8 mouse cellular contexts compared by ENCODE assay signal in the genomic region with DNA sequence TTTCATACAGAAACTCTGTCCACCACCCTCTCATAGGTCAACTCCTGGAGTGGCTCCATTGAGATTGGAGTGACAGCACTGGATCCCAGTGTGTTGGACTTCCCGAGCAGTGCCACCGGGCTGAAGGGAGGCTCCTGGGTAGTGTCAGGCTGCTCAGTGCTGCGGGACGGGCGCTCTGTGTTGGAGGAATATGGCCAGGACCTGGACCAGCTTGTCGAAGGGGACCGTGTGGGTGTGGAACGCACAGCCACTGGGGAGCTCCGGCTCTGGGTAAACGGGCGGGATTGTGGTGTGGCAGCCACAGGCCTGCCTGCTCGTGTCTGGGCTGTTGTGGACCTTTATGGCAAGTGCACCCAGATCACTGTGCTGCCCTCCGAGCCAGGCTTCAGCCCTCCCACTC. TPM values are rescaled to one million over a fixed set of nuclear protein-coding genes. Genes with fewer than 3 reads are reported as not detected.
A peak's percentile ranks its signal among the peaks of the same experiment; 100 is the strongest.
DNase-seq lines count a peak whose midpoint lies in the region; ATAC-seq and TF ChIP-seq lines count a peak whose summit lies in the region.

No protein-coding gene starts in this region.

- no peak for DNase-seq in layer of hippocampus, adult 2 months (ENCODE audit: low spot score in 2 of 2)
- no peak for DNase-seq in layer of hippocampus, adult 9-11 months
- DNase-seq in natural killer cell, adult 2 months (ENCODE audit: low spot score in 2 of 2), result no peak
- no peak for DNase-seq in kidney, adult 11 months
- no peak for DNase-seq in ovary, postnatal 10 days (ENCODE audit: low spot score)

- whole genome bisulfite sequencing in embryonic facial prominence, embryonic 13.5 days, result 88% methylated on average over 13 of the region's 13 CpGs
- 92% methylated on average over 13 of the region's 13 CpGs for WGBS in hindbrain, embryonic 16.5 days
- 90% methylated on average over 13 of the region's 13 CpGs for WGBS in midbrain, embryonic 15.5 days

- H3K36me3 ChIP-seq in embryonic facial prominence, embryonic 13.5 days, result peaks cover 48% of the 10 kb centered on the region
- peaks cover 31% of the 10 kb centered on the region for H3K36me3 ChIP-seq in hindbrain, embryonic 16.5 days (ENCODE audit: control insufficient read depth, insufficient read depth, low read length)
- H3K36me3 ChIP-seq in midbrain, embryonic 15.5 days (replicated peaks), result peaks cover 37% of the 10 kb centered on the region

- no peak overlapping the region for H3K27ac ChIP-seq in layer of hippocampus, adult 2 months
- H3K27ac ChIP-seq in embryonic facial prominence, embryonic 13.5 days, result no peak overlapping the region
- H3K27ac ChIP-seq in hindbrain, embryonic 16.5 days (ENCODE audit: low read depth, low read length), result no peak overlapping the region
- no peak overlapping the region for H3K27ac ChIP-seq in midbrain, embryonic 15.5 days

- peak overlapping the region; percentile 72; the same call in 1 of the 2 replicates for H3K4me3 ChIP-seq in layer of hippocampus, adult 2 months
- H3K4me3 ChIP-seq in embryonic facial prominence, embryonic 13.5 days, result peak overlapping the region; percentile 78
- no peak overlapping the region; the same call in 1 of the 2 replicates for H3K4me3 ChIP-seq in hindbrain, embryonic 16.5 days (ENCODE audit: low read length)
- H3K4me3 ChIP-seq in midbrain, embryonic 15.5 days, result peak overlapping the region; percentile 92

- H3K27me3 ChIP-seq in embryonic facial prominence, embryonic 13.5 days, result no peaks in the 10 kb centered on the region
- no peaks in the 10 kb centered on the region for H3K27me3 ChIP-seq in hindbrain, embryonic 16.5 days (replicated peaks; ENCODE audit: control insufficient read depth, insufficient read depth, low read length)
- H3K27me3 ChIP-seq in midbrain, embryonic 15.5 days (replicated peaks), result no peaks in the 10 kb centered on the region

- H3K4me1 ChIP-seq in embryonic facial prominence, embryonic 13.5 days, result peaks cover 28% of the 10 kb centered on the region
- H3K4me1 ChIP-seq in hindbrain, embryonic 16.5 days (ENCODE audit: control insufficient read depth, insufficient read depth, low read depth, low read length), result peaks cover 17% of the 10 kb centered on the region
- peaks cover 34% of the 10 kb centered on the region for H3K4me1 ChIP-seq in midbrain, embryonic 15.5 days

- H3K9me3 ChIP-seq in embryonic facial prominence, embryonic 13.5 days, result no peaks in the 10 kb centered on the region
- H3K9me3 ChIP-seq in hindbrain, embryonic 16.5 days (ENCODE audit: control insufficient read depth, low read length), result no peaks in the 10 kb centered on the region
- H3K9me3 ChIP-seq in midbrain, embryonic 15.5 days, result no peaks in the 10 kb centered on the region

- ATAC-seq in embryonic facial prominence, embryonic 13.5 days (ENCODE audit: insufficient number of reproducible peaks, insufficient read depth, low FRiP score, low TSS enrichment, low read depth), result no peak
- ATAC-seq in hindbrain, embryonic 16.5 days, result no peak
- ATAC-seq in midbrain, embryonic 15.5 days (replicated peaks), result no peak

- no peak for TF ChIP-seq CTCF in layer of hippocampus, adult 2 months (conservative IDR thresholded peaks at IDR 0.05)

- H3K4me2 ChIP-seq in embryonic facial prominence, embryonic 13.5 days, result peak overlapping the region; percentile 83
- peak overlapping the region; percentile 88 for H3K4me2 ChIP-seq in hindbrain, embryonic 16.5 days (ENCODE audit: low read length)
- peak overlapping the region; percentile 86 for H3K4me2 ChIP-seq in midbrain, embryonic 15.5 days

- H3K9ac ChIP-seq in embryonic facial prominence, embryonic 13.5 days, result peak overlapping the region; percentile 96
- H3K9ac ChIP-seq in hindbrain, embryonic 16.5 days (ENCODE audit: low read depth, low read length), result peak overlapping the region; percentile 94
- peak overlapping the region; percentile 84; the same call in 1 of the 2 replicates for H3K9ac ChIP-seq in midbrain, embryonic 15.5 days

RNA-seq across cellular contexts. Expression of gene Neurl4, which starts 2.1 kb away (rescaled TPM):
- 100 to 1,000 TPM; 122 to 125 TPM for total RNA-seq in layer of hippocampus, adult 2 months (2021)
- polyA plus RNA-seq in embryonic facial prominence, embryonic 13.5 days (2015; fragmentation: Nextera tagmentation; extraction: Ambion mirVana), result 12.3 and 12.6 TPM in 2 replicates
- polyA plus RNA-seq in hindbrain, embryonic 16.5 days (2015; fragmentation: Nextera tagmentation; extraction: Ambion mirVana), result 17.8 and 19.0 TPM in 2 replicates
- polyA plus RNA-seq in midbrain, embryonic 15.5 days (2015; fragmentation: Nextera tagmentation; extraction: Ambion mirVana), result 23.2 and 24.2 TPM in 2 replicates

RNA-seq across cellular contexts. Expression of gene 2810408A11Rik, which starts 2.2 kb away (rescaled TPM):
- 1 to 10 TPM in 1 of 2 experiments, under 1 TPM in 1; 0.64 to 1.0 TPM for total RNA-seq in layer of hippocampus, adult 2 months (2021)
- polyA plus RNA-seq in embryonic facial prominence, embryonic 13.5 days (2015; fragmentation: Nextera tagmentation; extraction: Ambion mirVana), result 14.8 and 15.6 TPM in 2 replicates
- polyA plus RNA-seq in hindbrain, embryonic 16.5 days (2015; fragmentation: Nextera tagmentation; extraction: Ambion mirVana), result 5.5 and 6.3 TPM in 2 replicates
- polyA plus RNA-seq in midbrain, embryonic 15.5 days (2015; fragmentation: Nextera tagmentation; extraction: Ambion mirVana), result 11.1 and 11.8 TPM in 2 replicates

RNA-seq across cellular contexts. Expression of gene Acap1, which starts 7.6 kb away (rescaled TPM):
- not detected for total RNA-seq in layer of hippocampus, adult 2 months (2021)
- polyA plus RNA-seq in embryonic facial prominence, embryonic 13.5 days (2015; fragmentation: Nextera tagmentation; extraction: Ambion mirVana), result 0.74 and 1.6 TPM in 2 replicates
- polyA plus RNA-seq in hindbrain, embryonic 16.5 days (2015; fragmentation: Nextera tagmentation; extraction: Ambion mirVana), result 0.13 and 0.25 TPM in 2 replicates
- 0.46 and 0.52 TPM in 2 replicates for polyA plus RNA-seq in midbrain, embryonic 15.5 days (2015; fragmentation: Nextera tagmentation; extraction: Ambion mirVana)

RNA-seq across cellular contexts. Expression of gene Gps2, which starts 10.7 kb away (rescaled TPM):
- 10 to 100 TPM; 35.6 to 41.5 TPM for total RNA-seq in layer of hippocampus, adult 2 months (2021)
- polyA plus RNA-seq in embryonic facial prominence, embryonic 13.5 days (2015; fragmentation: Nextera tagmentation; extraction: Ambion mirVana), result 79.5 and 85.5 TPM in 2 replicates
- polyA plus RNA-seq in hindbrain, embryonic 16.5 days (2015; fragmentation: Nextera tagmentation; extraction: Ambion mirVana), result 55.2 and 65.7 TPM in 2 replicates
- polyA plus RNA-seq in midbrain, embryonic 15.5 days (2015; fragmentation: Nextera tagmentation; extraction: Ambion mirVana), result 77.6 and 86.6 TPM in 2 replicates

RNA-seq across cellular contexts. Expression of gene Eif5a, which starts 18.8 kb away (rescaled TPM):
- total RNA-seq in layer of hippocampus, adult 2 months (2021), result 100 to 1,000 TPM; 413 to 441 TPM
- 1,558 and 1,689 TPM in 2 replicates for polyA plus RNA-seq in embryonic facial prominence, embryonic 13.5 days (2015; fragmentation: Nextera tagmentation; extraction: Ambion mirVana)
- 1,120 and 1,123 TPM in 2 replicates for polyA plus RNA-seq in hindbrain, embryonic 16.5 days (2015; fragmentation: Nextera tagmentation; extraction: Ambion mirVana)
- polyA plus RNA-seq in midbrain, embryonic 15.5 days (2015; fragmentation: Nextera tagmentation; extraction: Ambion mirVana), result 1,022 and 1,040 TPM in 2 replicates
